Mouse (Mus musculus): Measurements from ENCODE around the gene Mis12. TPM values are rescaled to one million over a fixed set of nuclear protein-coding genes. Genes with fewer than 3 reads are reported as not detected.

Gene Mis12
- polyA plus RNA-seq, 1 experiment, result 29.4 TPM

- Histone ChIP-seq H3K4me1 (ENCODE audit: control insufficient read depth, insufficient read depth, low read length) (no peaks in the 10 kb centered on the region), H3K4me3 (replicated peaks; ENCODE audit: control insufficient read depth, low read depth, low read length) (no peak overlapping the region), H3K27ac (ENCODE audit: control insufficient read depth, insufficient read depth, low read depth, low read length, poor library complexity) (no peak overlapping the region)
- no peak for TF ChIP-seq POLR2A (IDR thresholded peaks at IDR 0.05; ENCODE audit: borderline replicate concordance, control insufficient read depth, low read depth, low read length)
- TF ChIP-seq CTCF (IDR thresholded peaks at IDR 0.05; ENCODE audit: control insufficient read depth, insufficient read depth, low read length), result no peak
- WGBS, result 76% methylated on average over 3 of the region's 3 CpGs
Observed at GRCm38 (mm10) chr11:71029403-71030118, 10.2 kb downstream of the Mis12 start.

- Histone ChIP-seq H3K4me3 (replicated peaks; ENCODE audit: control insufficient read depth, low read depth, low read length) (no peak overlapping the region), H3K4me1 (ENCODE audit: control insufficient read depth, insufficient read depth, low read length) (no peaks in the 10 kb centered on the region), H3K27ac (ENCODE audit: control insufficient read depth, insufficient read depth, low read depth, low read length, poor library complexity) (no peak overlapping the region)
- WGBS, result 78% methylated on average over 7 of the region's 7 CpGs
- TF ChIP-seq CTCF (IDR thresholded peaks at IDR 0.05; ENCODE audit: control insufficient read depth, insufficient read depth, low read length) (no peak), POLR2A (IDR thresholded peaks at IDR 0.05; ENCODE audit: borderline replicate concordance, control insufficient read depth, low read depth, low read length) (no peak)
Observed at GRCm38 (mm10) chr11:71032070-71032469, 12.7 kb downstream of the Mis12 start.

GRCm38 (mm10) chr11:71032491-71033162 lies 13.2 kb downstream of the Mis12 start:
- H3K4me3 ChIP-seq (replicated peaks; ENCODE audit: control insufficient read depth, low read depth, low read length), result no peak overlapping the region
- no peak for TF ChIP-seq POLR2A (IDR thresholded peaks at IDR 0.05; ENCODE audit: borderline replicate concordance, control insufficient read depth, low read depth, low read length)
- no peak for TF ChIP-seq CTCF (IDR thresholded peaks at IDR 0.05; ENCODE audit: control insufficient read depth, insufficient read depth, low read length)
- H3K27ac ChIP-seq (ENCODE audit: control insufficient read depth, insufficient read depth, low read depth, low read length, poor library complexity), result no peak overlapping the region
- 40% methylated on average over 26 of the region's 26 CpGs for WGBS
- no peaks in the 10 kb centered on the region for H3K4me1 ChIP-seq (ENCODE audit: control insufficient read depth, insufficient read depth, low read length)

GRCm38 (mm10) chr11:71033163-71033761 lies 13.9 kb downstream of the Mis12 start, which contains the start of gene 6330403K07Rik:
Gene 6330403K07Rik, minus strand, starts transcription at chr11:71033513.
- Histone ChIP-seq H3K4me1 (ENCODE audit: control insufficient read depth, insufficient read depth, low read length) (no peaks in the 10 kb centered on the region), H3K27ac (ENCODE audit: control insufficient read depth, insufficient read depth, low read depth, low read length, poor library complexity) (no peak within 1 kb of the TSS), H3K4me3 (replicated peaks; ENCODE audit: control insufficient read depth, low read depth, low read length) (no peak within 1 kb of the TSS)
- WGBS, result under 1% methylated on average over 31 of the region's 31 CpGs
- no peak for TF ChIP-seq CTCF (IDR thresholded peaks at IDR 0.05; ENCODE audit: control insufficient read depth, insufficient read depth, low read length)
- TF ChIP-seq POLR2A (IDR thresholded peaks at IDR 0.05; ENCODE audit: borderline replicate concordance, control insufficient read depth, low read depth, low read length), result no peak

- no peak overlapping the region for H3K4me3 ChIP-seq (replicated peaks; ENCODE audit: control insufficient read depth, low read depth, low read length)
- no peak for TF ChIP-seq CTCF (IDR thresholded peaks at IDR 0.05; ENCODE audit: control insufficient read depth, insufficient read depth, low read length)
- WGBS, result 93% methylated on average over 5 of the region's 5 CpGs
- H3K4me1 ChIP-seq (ENCODE audit: control insufficient read depth, insufficient read depth, low read length), result no peaks in the 10 kb centered on the region
- H3K27ac ChIP-seq (ENCODE audit: control insufficient read depth, insufficient read depth, low read depth, low read length, poor library complexity), result no peak overlapping the region
Observed at GRCm38 (mm10) chr11:71039526-71040298, 20.3 kb downstream of the Mis12 start.

- no peak overlapping the region for H3K27ac ChIP-seq (ENCODE audit: control insufficient read depth, insufficient read depth, low read depth, low read length, poor library complexity)
- no peak overlapping the region for H3K4me3 ChIP-seq (replicated peaks; ENCODE audit: control insufficient read depth, low read depth, low read length)
- no peaks in the 10 kb centered on the region for H3K4me1 ChIP-seq (ENCODE audit: control insufficient read depth, insufficient read depth, low read length)
- TF ChIP-seq CTCF (IDR thresholded peaks at IDR 0.05; ENCODE audit: control insufficient read depth, insufficient read depth, low read length), result no peak
- TF ChIP-seq POLR2A (IDR thresholded peaks at IDR 0.05; ENCODE audit: borderline replicate concordance, control insufficient read depth, low read depth, low read length), result no peak
- 0% methylated on average over 1 of the region's 1 CpGs for WGBS
Observed at GRCm38 (mm10) chr11:71052554-71052953, 33.1 kb downstream of the Mis12 start.

- no peak overlapping the region for H3K27ac ChIP-seq (ENCODE audit: control insufficient read depth, insufficient read depth, low read depth, low read length, poor library complexity)
- no peaks in the 10 kb centered on the region for H3K4me1 ChIP-seq (ENCODE audit: control insufficient read depth, insufficient read depth, low read length)
- no peak overlapping the region for H3K4me3 ChIP-seq (replicated peaks; ENCODE audit: control insufficient read depth, low read depth, low read length)
- 51% methylated on average over 1 of the region's 1 CpGs for WGBS
- no peak for TF ChIP-seq POLR2A (IDR thresholded peaks at IDR 0.05; ENCODE audit: borderline replicate concordance, control insufficient read depth, low read depth, low read length)
Observed at GRCm38 (mm10) chr11:71076342-71076741, 56.9 kb downstream of the Mis12 start.

Other genes with a start within 250 kb of the Mis12 start
- 1.9 TPM in 1 of 2 replicates, not detected in the other for gene Scimp, start 207.0 kb upstream of the Mis12 start, polyA plus RNA-seq (2011; ENCODE audit: insufficient read depth, insufficient read length, low replicate concordance, missing spikeins)
- 12.6 and 28.8 TPM in 2 replicates for gene Rabep1, start 174.8 kb upstream of the Mis12 start, polyA plus RNA-seq (2011; ENCODE audit: insufficient read depth, insufficient read length, low replicate concordance, missing spikeins)
- gene Nup88, start 49.6 kb upstream of the Mis12 start, polyA plus RNA-seq (2011; ENCODE audit: insufficient read depth, insufficient read length, low replicate concordance, missing spikeins), result 40.0 and 63.1 TPM in 2 replicates
- gene Rpain, start 49.4 kb upstream of the Mis12 start, polyA plus RNA-seq (2011; ENCODE audit: insufficient read depth, insufficient read length, low replicate concordance, missing spikeins), result 51.8 and 149 TPM in 2 replicates
- gene C1qbp, start 36.6 kb upstream of the Mis12 start, polyA plus RNA-seq (2011; ENCODE audit: insufficient read depth, insufficient read length, low replicate concordance, missing spikeins), result 70.2 and 84.8 TPM in 2 replicates
- gene Dhx33, start 15.2 kb upstream of the Mis12 start, polyA plus RNA-seq (2011; ENCODE audit: insufficient read depth, insufficient read length, low replicate concordance, missing spikeins), result 4.8 and 11.3 TPM in 2 replicates
- gene Derl2, start 230 bp downstream of the Mis12 start, polyA plus RNA-seq (2011; ENCODE audit: insufficient read depth, insufficient read length, low replicate concordance, missing spikeins), result 16.8 and 37.9 TPM in 2 replicates
- gene 6330403K07Rik, start 13.9 kb downstream of the Mis12 start, polyA plus RNA-seq (2011; ENCODE audit: insufficient read depth, insufficient read length, low replicate concordance, missing spikeins), result not detected in 2 replicates
- gene Nlrp1a, start 125.1 kb downstream of the Mis12 start, polyA plus RNA-seq (2011; ENCODE audit: insufficient read depth, insufficient read length, low replicate concordance, missing spikeins), result 0.41 and 1.1 TPM in 2 replicates
- 2.6 TPM in 1 of 2 replicates, not detected in the other for gene Nlrp1b, start 211.1 kb downstream of the Mis12 start, polyA plus RNA-seq (2011; ENCODE audit: insufficient read depth, insufficient read length, low replicate concordance, missing spikeins)

Data from bone marrow, adult 2 months (tissue).